Mouse (Mus musculus) testis, postnatal 10 days (tissue): ENCODE data around the gene Prkar2b.

Source experiments
- DNase-seq: peaks from one replicate; pipeline ENCODE4 v3.0.0; 2021; ENCODE audit warnings: low spot score

The Prkar2b gene

GRCm38 (mm10) chr12:32060247-32061089, 628 bp downstream of the Prkar2b start:
- DNase-seq: no peak

- DNase-seq: no peak
These were observed 1.4 kb downstream of the Prkar2b start for GRCm38 (mm10) chr12:32059707-32060106.

GRCm38 (mm10) chr12:32059135-32059534, 2.0 kb downstream of the Prkar2b start:
- no peak for DNase-seq

- DNase-seq: no peak
These were observed 3.5 kb downstream of the Prkar2b start for GRCm38 (mm10) chr12:32057461-32058199.

GRCm38 (mm10) chr12:32055797-32056196, 5.3 kb downstream of the Prkar2b start:
- no peak for DNase-seq

- DNase-seq: no peak
These were observed 6.5 kb downstream of the Prkar2b start for GRCm38 (mm10) chr12:32054476-32055166.

- DNase-seq: no peak
These were observed 7.3 kb downstream of the Prkar2b start for GRCm38 (mm10) chr12:32053637-32054366.

GRCm38 (mm10) chr12:32052882-32053281, 8.2 kb downstream of the Prkar2b start:
- no peak for DNase-seq

GRCm38 (mm10) chr12:32050165-32050564, 10.9 kb downstream of the Prkar2b start:
- DNase-seq: no peak

- no peak for DNase-seq
These were observed 15.3 kb downstream of the Prkar2b start for GRCm38 (mm10) chr12:32045566-32046330.

GRCm38 (mm10) chr12:32044487-32045134, 16.5 kb downstream of the Prkar2b start:
- DNase-seq: no peak

GRCm38 (mm10) chr12:32033536-32033935, 27.6 kb downstream of the Prkar2b start:
- no peak for DNase-seq

- no peak for DNase-seq
These were observed 28.2 kb downstream of the Prkar2b start for GRCm38 (mm10) chr12:32032917-32033316.

GRCm38 (mm10) chr12:32018376-32018750, 42.7 kb downstream of the Prkar2b start:
- no peak for DNase-seq

GRCm38 (mm10) chr12:32017636-32018375, 43.3 kb downstream of the Prkar2b start:
- DNase-seq: no peak

- DNase-seq: no peak
These were observed 44.6 kb downstream of the Prkar2b start for GRCm38 (mm10) chr12:32016472-32016871.

GRCm38 (mm10) chr12:32015268-32015769, 45.8 kb downstream of the Prkar2b start:
- no peak for DNase-seq

GRCm38 (mm10) chr12:32014811-32015210, 46.3 kb downstream of the Prkar2b start:
- no peak for DNase-seq

GRCm38 (mm10) chr12:32012169-32012568, 48.9 kb downstream of the Prkar2b start:
- DNase-seq: no peak

- no peak for DNase-seq
These were observed 50.0 kb downstream of the Prkar2b start for GRCm38 (mm10) chr12:32011128-32011527.
